Mouse (Mus musculus): ENCODE data around the gene Pex11g.

GRCm38 (mm10) chr8:3417455-3417854 lies 50.0 kb downstream of the Pex11g start:
- no peak for TF ChIP-seq CTCF (IDR thresholded peaks at IDR 0.05; ENCODE audit: extremely low read depth, insufficient read depth, low read length)
- TF ChIP-seq POLR2A (IDR thresholded peaks at IDR 0.05; ENCODE audit: extremely low read depth, insufficient read depth, low read length) = no peak
